Mouse (Mus musculus) thymus, postnatal 25 days (tissue): Measurements from ENCODE around the gene Stx7.

Source experiments
- DNase-seq: peaks from one replicate; pipeline ENCODE4 v3.0.0; 2022

Stx7 gene

GRCm38 (mm10) chr10:24167978-24168583, 19.0 kb downstream of the Stx7 start:
- DNase-seq, result no peak

- DNase-seq, result no peak
Measured at GRCm38 (mm10) chr10:24168854-24169253, 19.8 kb downstream of the Stx7 start.

- DNase-seq, result no peak
Measured at GRCm38 (mm10) chr10:24171906-24172459, 22.9 kb downstream of the Stx7 start.

GRCm38 (mm10) chr10:24173210-24174001, 24.3 kb downstream of the Stx7 start:
- peak; percentile 48 for DNase-seq

- DNase-seq, result no peak
Measured at GRCm38 (mm10) chr10:24190392-24190791, 41.3 kb downstream of the Stx7 start.

- no peak for DNase-seq
Measured at GRCm38 (mm10) chr10:24191977-24192376, 42.9 kb downstream of the Stx7 start.

GRCm38 (mm10) chr10:24199303-24199702, 50.2 kb downstream of the Stx7 start:
- DNase-seq, result no peak

GRCm38 (mm10) chr10:24200099-24200498, 51.0 kb downstream of the Stx7 start:
- DNase-seq, result no peak

- DNase-seq, result no peak
Measured at GRCm38 (mm10) chr10:24210075-24210474, 61.0 kb downstream of the Stx7 start.

GRCm38 (mm10) chr10:24213297-24213696, 64.2 kb downstream of the Stx7 start:
- DNase-seq, result no peak

GRCm38 (mm10) chr10:24217558-24218268, 68.6 kb downstream of the Stx7 start:
- no peak for DNase-seq

- DNase-seq, result no peak
Measured at GRCm38 (mm10) chr10:24220931-24221330, 71.8 kb downstream of the Stx7 start.

- DNase-seq, result no peak
Measured at GRCm38 (mm10) chr10:24222911-24223310, 73.8 kb downstream of the Stx7 start.

- peak; percentile 3 for DNase-seq
Measured at GRCm38 (mm10) chr10:24223449-24224143, 74.5 kb downstream of the Stx7 start, which contains the start of gene Moxd1. TSS of gene Moxd1 (plus strand) at chr10:24223517.

- no peak for DNase-seq
Measured at GRCm38 (mm10) chr10:24224591-24224990, 75.5 kb downstream of the Stx7 start.

- DNase-seq, result no peak
Measured at GRCm38 (mm10) chr10:24228318-24229183, 79.4 kb downstream of the Stx7 start.

- DNase-seq, result no peak
Measured at GRCm38 (mm10) chr10:24232281-24232680, 83.2 kb downstream of the Stx7 start.

- no peak for DNase-seq
Measured at GRCm38 (mm10) chr10:24235426-24236283, 86.6 kb downstream of the Stx7 start.
